Mouse (Mus musculus): ENCODE measurements around the gene Gm7029. TPM values are rescaled to one million over a fixed set of nuclear protein-coding genes. Genes with fewer than 3 reads are reported as not detected.
"Not testable (repeated sequence)": the region's sequence is repeated elsewhere in the genome, so short reads cannot be mapped to it uniquely, and the experiment has no call there.

Gene Gm7029
- polyA plus RNA-seq, 1 experiment, result not detected

- no peak for TF ChIP-seq POLR2A (IDR thresholded peaks at IDR 0.05; ENCODE audit: low read depth, low read length)
- no peak for TF ChIP-seq CTCF (IDR thresholded peaks at IDR 0.05; ENCODE audit: borderline replicate concordance, insufficient read depth, low read length)
- no peaks in the 10 kb centered on the region for H3K4me1 ChIP-seq (ENCODE audit: control insufficient read depth, insufficient read depth, low read length)
- no peak overlapping the region for H3K27ac ChIP-seq (ENCODE audit: insufficient read depth, low read length)
- H3K4me3 ChIP-seq (ENCODE audit: insufficient read depth, low read length), result no peak overlapping the region
Observed at GRCm38 (mm10) chr17:33891357-33891756, 17.7 kb downstream of the Gm7029 start.

- H3K4me1 ChIP-seq (ENCODE audit: control insufficient read depth, insufficient read depth, low read length); H3K27ac ChIP-seq (ENCODE audit: insufficient read depth, low read length); H3K4me3 ChIP-seq (ENCODE audit: insufficient read depth, low read length): not testable (repeated sequence)
Observed at GRCm38 (mm10) chr17:33891892-33892291, 18.3 kb downstream of the Gm7029 start.

GRCm38 (mm10) chr17:33892429-33892828 is 18.8 kb downstream of the Gm7029 start:
- TF ChIP-seq POLR2A (IDR thresholded peaks at IDR 0.05; ENCODE audit: low read depth, low read length) (no peak), CTCF (IDR thresholded peaks at IDR 0.05; ENCODE audit: borderline replicate concordance, insufficient read depth, low read length) (no peak)
- no peak overlapping the region for H3K4me3 ChIP-seq (ENCODE audit: insufficient read depth, low read length)
- H3K4me1 ChIP-seq (ENCODE audit: control insufficient read depth, insufficient read depth, low read length), result no peaks in the 10 kb centered on the region
- no peak overlapping the region for H3K27ac ChIP-seq (ENCODE audit: insufficient read depth, low read length)

GRCm38 (mm10) chr17:33893011-33893410 is 19.4 kb downstream of the Gm7029 start:
- not testable (repeated sequence) for H3K4me3 ChIP-seq (ENCODE audit: insufficient read depth, low read length); H3K4me1 ChIP-seq (ENCODE audit: control insufficient read depth, insufficient read depth, low read length)

GRCm38 (mm10) chr17:33897114-33897794 is 23.6 kb downstream of the Gm7029 start:
- H3K27ac ChIP-seq (ENCODE audit: insufficient read depth, low read length), result peak overlapping the region; percentile 45; the same call in 1 of the 2 replicates
- TF ChIP-seq POLR2A (IDR thresholded peaks at IDR 0.05; ENCODE audit: low read depth, low read length) (no peak), CTCF (IDR thresholded peaks at IDR 0.05; ENCODE audit: borderline replicate concordance, insufficient read depth, low read length) (0 out of 2 replicates have a peak, but pooled peaks have one; percentile 20)
- no peak overlapping the region for H3K4me3 ChIP-seq (ENCODE audit: insufficient read depth, low read length)
- H3K4me1 ChIP-seq (ENCODE audit: control insufficient read depth, insufficient read depth, low read length), result no peaks in the 10 kb centered on the region

More at GRCm38 (mm10) chr17:33893011-33893410, 19.4 kb downstream of the Gm7029 start:
- not testable (repeated sequence) for H3K27ac ChIP-seq (ENCODE audit: insufficient read depth, low read length)

- not testable (repeated sequence) for H3K27ac ChIP-seq (ENCODE audit: insufficient read depth, low read length); H3K4me1 ChIP-seq (ENCODE audit: control insufficient read depth, insufficient read depth, low read length); H3K4me3 ChIP-seq (ENCODE audit: insufficient read depth, low read length)
Observed at GRCm38 (mm10) chr17:33898193-33898592, 24.6 kb downstream of the Gm7029 start.

- no peak overlapping the region for H3K27ac ChIP-seq (ENCODE audit: insufficient read depth, low read length)
- H3K4me3 ChIP-seq (ENCODE audit: insufficient read depth, low read length), result no peak overlapping the region
- TF ChIP-seq POLR2A (IDR thresholded peaks at IDR 0.05; ENCODE audit: low read depth, low read length) (no peak), CTCF (IDR thresholded peaks at IDR 0.05; ENCODE audit: borderline replicate concordance, insufficient read depth, low read length) (no peak)
- no peaks in the 10 kb centered on the region for H3K4me1 ChIP-seq (ENCODE audit: control insufficient read depth, insufficient read depth, low read length)
Observed at GRCm38 (mm10) chr17:33899642-33900041, 26.0 kb downstream of the Gm7029 start.

- Histone ChIP-seq H3K4me3 (ENCODE audit: insufficient read depth, low read length) (no peak overlapping the region), H3K27ac (ENCODE audit: insufficient read depth, low read length) (no peak overlapping the region), H3K4me1 (ENCODE audit: control insufficient read depth, insufficient read depth, low read length) (no peaks in the 10 kb centered on the region)
- TF ChIP-seq CTCF (IDR thresholded peaks at IDR 0.05; ENCODE audit: borderline replicate concordance, insufficient read depth, low read length) (no peak), POLR2A (IDR thresholded peaks at IDR 0.05; ENCODE audit: low read depth, low read length) (no peak)
Observed at GRCm38 (mm10) chr17:33900281-33900988, 26.8 kb downstream of the Gm7029 start.

- no peaks in the 10 kb centered on the region for H3K4me1 ChIP-seq (ENCODE audit: control insufficient read depth, insufficient read depth, low read length)
- no peak overlapping the region for H3K27ac ChIP-seq (ENCODE audit: insufficient read depth, low read length)
- no peak overlapping the region for H3K4me3 ChIP-seq (ENCODE audit: insufficient read depth, low read length)
- TF ChIP-seq CTCF (IDR thresholded peaks at IDR 0.05; ENCODE audit: borderline replicate concordance, insufficient read depth, low read length) (no peak), POLR2A (IDR thresholded peaks at IDR 0.05; ENCODE audit: low read depth, low read length) (no peak)
Observed at GRCm38 (mm10) chr17:33900989-33901314, 27.3 kb downstream of the Gm7029 start.

GRCm38 (mm10) chr17:33901653-33902052 is 28.0 kb downstream of the Gm7029 start:
- TF ChIP-seq POLR2A (IDR thresholded peaks at IDR 0.05; ENCODE audit: low read depth, low read length), result no peak
- TF ChIP-seq CTCF (IDR thresholded peaks at IDR 0.05; ENCODE audit: borderline replicate concordance, insufficient read depth, low read length), result no peak
- no peaks in the 10 kb centered on the region for H3K4me1 ChIP-seq (ENCODE audit: control insufficient read depth, insufficient read depth, low read length)

More at GRCm38 (mm10) chr17:33901653-33902052, 28.0 kb downstream of the Gm7029 start:
- Histone ChIP-seq H3K4me3 (ENCODE audit: insufficient read depth, low read length) (no peak overlapping the region), H3K27ac (ENCODE audit: insufficient read depth, low read length) (no peak overlapping the region)
